Mouse (Mus musculus): Measurements from ENCODE around the gene Evc.

The Evc gene

DNA sequence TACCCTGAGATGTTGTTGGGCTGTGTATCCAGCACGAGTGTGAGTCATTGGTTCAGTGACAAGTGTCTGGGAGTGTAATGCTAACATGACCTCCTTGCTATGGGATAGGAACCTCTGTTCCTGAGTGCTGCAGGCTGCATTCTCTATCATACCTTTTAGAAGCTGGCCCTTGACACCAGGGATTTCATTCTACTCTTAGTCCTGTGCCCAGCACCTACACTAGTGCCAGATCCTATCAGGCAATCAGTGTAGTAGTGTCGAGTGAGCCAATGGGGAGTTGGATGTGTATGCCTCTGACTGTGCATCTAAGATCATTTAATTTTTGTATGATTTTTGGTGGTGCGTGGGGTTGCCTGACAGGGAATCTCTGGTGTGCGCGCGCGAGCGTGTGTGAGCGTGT lies 95.5 kb downstream of the Evc start:
- DNase-seq, result no peak

DNA sequence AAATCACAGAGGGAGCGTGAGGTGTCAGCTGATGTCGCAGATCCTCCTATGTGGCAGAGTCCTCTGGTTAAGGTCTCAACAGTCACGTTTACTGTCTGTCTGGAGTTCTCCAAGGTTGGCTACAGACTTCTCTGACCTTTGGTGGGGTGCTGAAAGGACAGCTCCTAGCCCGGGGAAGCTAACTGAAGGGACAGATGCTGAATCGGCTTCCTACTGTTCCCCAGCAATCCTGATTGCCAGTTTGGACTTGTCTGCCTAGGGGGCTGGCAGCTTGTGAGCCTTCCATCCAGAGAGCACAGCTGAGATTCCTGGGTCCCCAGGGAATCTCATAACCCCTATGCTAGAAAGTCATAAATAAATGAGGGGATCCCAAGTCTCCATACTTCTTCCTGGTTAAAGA lies 96.1 kb downstream of the Evc start:
- DNase-seq, result peak; percentile 73 to 77

Measured in kidney, postnatal 4 days (tissue).